Mouse (Mus musculus) spleen, adult 2 months (tissue): ENCODE data around the gene Zfhx3.

ENCODE experiments used
- CTCF ChIP-seq: fragments of 200-500 bp; IDR thresholded peaks from 2 replicates; pipeline ENCODE4 v1.5.1; 2011; ENCODE audit warnings: mild to moderate bottlenecking, inconsistent platforms; ENCODE audit not compliant: insufficient read depth, insufficient read length, insufficient replicate concordance; ENCODE audit errors: extremely low read depth
- POLR2A ChIP-seq: fragments of 200-500 bp; IDR thresholded peaks from 2 replicates; pipeline ENCODE4 v1.6.1; 2011; ENCODE audit warnings: low read depth, low read length, inconsistent platforms

- no peak for TF ChIP-seq CTCF
- TF ChIP-seq POLR2A = no peak
Observed at GRCm38 (mm10) chr8:108373046-108373445, 430.6 kb downstream of the Zfhx3 start.
